Mouse (Mus musculus) cortical plate, adult 2 months (tissue): ENCODE data around the gene Dnajc5.

ENCODE experiments used
- CTCF ChIP-seq: fragments of 200-500 bp; IDR thresholded peaks from 2 replicates; pipeline ENCODE4 v1.5.1; 2011; ENCODE audit warnings: mild to moderate bottlenecking, control low read depth, low read length; ENCODE audit not compliant: insufficient read depth; ENCODE audit errors: extremely low read depth
- POLR2A ChIP-seq: fragments of 200-500 bp; IDR thresholded peaks from 2 replicates; pipeline ENCODE4 v1.6.1; 2011; ENCODE audit warnings: mild to moderate bottlenecking, low read length, control low read depth; ENCODE audit not compliant: insufficient read depth; ENCODE audit errors: extremely low read depth

DNA sequence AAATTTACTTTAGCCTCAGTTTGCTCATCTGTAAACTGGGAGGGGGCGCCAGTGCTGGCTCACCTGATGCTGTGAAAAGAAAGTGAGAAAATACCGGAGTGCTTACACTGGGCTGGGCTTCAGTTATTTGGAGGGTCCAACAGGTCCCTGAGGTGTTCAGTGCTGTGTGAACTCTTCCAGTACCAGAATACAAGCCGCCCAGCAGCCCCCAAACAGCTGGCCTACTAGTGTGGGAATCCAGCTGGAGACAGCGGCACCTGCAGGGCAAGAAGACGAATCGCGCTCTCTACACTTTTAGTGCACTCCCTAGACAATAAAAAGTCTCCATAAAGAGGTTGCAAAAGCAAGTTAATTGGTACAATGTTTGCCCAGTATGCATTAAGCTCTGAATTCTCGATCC is 24.0 kb upstream of the Dnajc5 start:
- TF ChIP-seq POLR2A (no peak), CTCF (peak; percentile 58)
